Mouse (Mus musculus) liver, adult 2 months (tissue): ENCODE measurements around the gene C5ar1.

ENCODE experiments used
- CTCF ChIP-seq: fragments of 200-500 bp; IDR thresholded peaks from 2 replicates; pipeline ENCODE4 v1.5.1; 2011; ENCODE audit warnings: low read depth, low read length, control low read depth
- POLR2A ChIP-seq: fragments of 200-500 bp; IDR thresholded peaks from 2 replicates; pipeline ENCODE4 v1.6.1; 2011; ENCODE audit warnings: low read length, control low read depth; ENCODE audit not compliant: insufficient read depth; ENCODE audit errors: extremely low read depth

DNA sequence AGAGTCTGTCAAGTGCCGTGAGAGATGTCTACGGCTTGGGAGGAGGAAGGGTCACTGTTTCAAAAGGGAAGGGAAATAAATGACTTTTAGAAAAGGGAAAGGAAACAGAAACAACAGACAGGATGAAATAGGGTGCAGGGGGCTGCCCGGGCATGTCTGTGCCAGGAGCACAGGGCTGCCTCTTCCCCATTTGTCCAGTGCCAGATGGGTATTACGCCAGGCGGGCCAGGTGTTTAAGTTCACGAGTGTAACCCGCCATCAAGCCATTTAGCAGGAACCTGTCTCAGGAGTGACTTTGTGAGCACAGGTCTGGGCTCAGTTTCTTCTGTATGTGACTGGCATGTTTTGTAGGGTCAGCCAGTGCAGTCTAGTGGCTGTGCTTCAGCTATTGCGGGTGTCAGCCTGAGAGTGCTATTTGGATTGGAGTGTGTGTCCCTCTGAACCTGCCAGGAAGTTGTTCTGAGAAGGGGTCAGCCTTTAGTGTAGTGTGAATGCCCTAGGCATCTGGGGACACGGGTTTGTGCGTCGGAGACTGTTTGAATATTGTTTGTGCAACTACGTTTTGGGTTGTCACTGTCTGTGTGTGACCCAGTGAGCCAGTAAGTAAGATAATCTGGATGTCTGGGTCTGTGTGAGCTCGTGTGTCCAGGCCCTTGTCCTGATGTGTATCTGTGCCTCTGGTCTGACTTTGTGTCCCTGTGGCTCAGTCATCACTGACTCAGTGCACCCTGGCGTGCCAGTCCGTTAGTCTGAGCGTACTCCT lies 49.4 kb upstream of the C5ar1 start:
- TF ChIP-seq CTCF (no peak), POLR2A (no peak)
